Mouse (Mus musculus) Patski (cell line): ENCODE results near the gene Crip1. TPM values are rescaled to one million over a fixed set of nuclear protein-coding genes. Genes with fewer than 3 reads are reported as not detected.

ENCODE experiments used
- ATAC-seq: fragments of 100-300 bp; one replicate; pipeline ENCODE4 v1.8.0; 2021
- CTCF ChIA-PET: fragments of 350-600 bp; sonication (Branson Sonifier 250); formaldehyde crosslinking; loops from one replicate; lab custom pipeline; 2022; ENCODE audit warnings: inconsistent platforms; lab: Charles Lee
- POLR2A ChIA-PET: fragments of 350-600 bp; sonication (Branson Sonifier 250); formaldehyde crosslinking; loops from one replicate; lab custom pipeline; 2022; ENCODE audit warnings: antibody characterized with exemption, inconsistent platforms; lab: Charles Lee
- DNase-seq: peaks from one replicate; pipeline ENCODE4 v3.0.0-alpha.2; 2011; ENCODE audit warnings: low read depth, low spot score
- H3K27me3 ChIP-seq: fragments of 371-371 bp; one replicate; pipeline ENCODE4 v1.5.1; 2021
- CTCF ChIP-seq: fragments of 100-300 bp; IDR thresholded peaks from one replicate; pipeline ENCODE4 v1.5.1; 2021
- in situ Hi-C: fragments of 300-500 bp; cut with MboI; formaldehyde crosslinking; loops from 3 replicates; pipeline ENCODE4 v1.11.1; 2018; ENCODE audit warnings: low pct_unique_long_range_greater_than_20kb, mixed read lengths
- polyA plus RNA-seq: library from polyadenylated mRNA; unstranded; gene quantifications from one replicate; pipeline ENCODE4 v1.2.3, GENCODE M21; 2021

The Crip1 gene
- polyA plus RNA-seq, 1 experiment from 2014 or later, result 0.17 TPM

GRCm38 (mm10) chr12:113103846-113104451 lies 42.2 kb upstream of the Crip1 start:
- ATAC-seq, result no peak

GRCm38 (mm10) chr12:113106386-113106785 lies 39.7 kb upstream of the Crip1 start:
- in situ Hi-C loops, result no loop called here
- TF ChIP-seq CTCF, result no peak
- H3K27me3 ChIP-seq, result no peaks in the 10 kb centered on the region
- ChIA-PET POLR2A (interaction anchor here (1.4 kb wide), 1 partner anchor 31 kb away, joined by 5 read pairs; no protein-coding TSS in a partner anchor), CTCF (no interaction called here)
- peak; percentile 63 for ATAC-seq
- no peak for DNase-seq

More at GRCm38 (mm10) chr12:113103846-113104451, 42.2 kb upstream of the Crip1 start:
- in situ Hi-C loops, result no loop called here
- no peak for TF ChIP-seq CTCF
- no peak for DNase-seq
- POLR2A ChIA-PET, result no interaction called here
- CTCF ChIA-PET, result no interaction called here
- H3K27me3 ChIP-seq, result no peaks in the 10 kb centered on the region

DNA sequence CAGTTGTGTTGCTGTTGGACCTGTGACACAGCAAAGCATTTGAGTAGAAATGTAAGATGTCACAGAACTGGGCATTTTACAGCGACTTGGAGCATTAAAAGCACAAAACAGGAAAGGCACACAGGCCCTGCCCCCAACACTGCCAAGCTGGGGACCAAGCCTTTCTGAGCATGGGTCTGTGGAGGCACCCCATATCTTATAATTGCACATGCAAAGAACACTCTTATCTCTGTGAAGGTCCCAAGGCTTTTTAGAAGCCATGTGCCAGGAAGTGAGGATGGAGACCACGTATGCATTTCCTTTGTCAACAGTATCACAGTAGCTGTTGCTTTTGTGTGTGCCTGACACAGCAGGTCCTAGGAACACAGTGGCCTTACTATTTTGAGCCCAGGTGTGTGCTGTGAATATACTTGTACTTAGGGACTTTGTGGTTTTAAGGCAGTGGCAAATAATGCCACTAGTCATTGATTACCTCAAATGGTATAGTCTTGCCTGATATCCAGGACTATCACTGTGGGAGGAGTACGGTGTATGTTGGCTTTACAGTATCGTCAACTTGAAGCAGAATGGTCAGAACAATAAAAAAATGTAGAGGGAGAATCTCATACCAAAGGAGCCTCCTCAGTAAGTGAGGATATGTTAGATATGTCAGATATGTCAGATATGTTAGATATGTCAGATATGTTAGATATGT lies 38.5 kb upstream of the Crip1 start:
- in situ Hi-C loops, result no loop called here
- H3K27me3 ChIP-seq, result no peaks in the 10 kb centered on the region
- DNase-seq, result no peak
- ATAC-seq, result no peak
- POLR2A ChIA-PET, result interaction anchor here (1.4 kb wide), 1 partner anchor 30 kb away, joined by 5 read pairs; no protein-coding TSS in a partner anchor
- TF ChIP-seq CTCF, result no peak
- CTCF ChIA-PET, result interaction anchor here (1.2 kb wide), 1 partner anchor 103 kb away, joined by 4 read pairs; no protein-coding TSS in a partner anchor

DNA sequence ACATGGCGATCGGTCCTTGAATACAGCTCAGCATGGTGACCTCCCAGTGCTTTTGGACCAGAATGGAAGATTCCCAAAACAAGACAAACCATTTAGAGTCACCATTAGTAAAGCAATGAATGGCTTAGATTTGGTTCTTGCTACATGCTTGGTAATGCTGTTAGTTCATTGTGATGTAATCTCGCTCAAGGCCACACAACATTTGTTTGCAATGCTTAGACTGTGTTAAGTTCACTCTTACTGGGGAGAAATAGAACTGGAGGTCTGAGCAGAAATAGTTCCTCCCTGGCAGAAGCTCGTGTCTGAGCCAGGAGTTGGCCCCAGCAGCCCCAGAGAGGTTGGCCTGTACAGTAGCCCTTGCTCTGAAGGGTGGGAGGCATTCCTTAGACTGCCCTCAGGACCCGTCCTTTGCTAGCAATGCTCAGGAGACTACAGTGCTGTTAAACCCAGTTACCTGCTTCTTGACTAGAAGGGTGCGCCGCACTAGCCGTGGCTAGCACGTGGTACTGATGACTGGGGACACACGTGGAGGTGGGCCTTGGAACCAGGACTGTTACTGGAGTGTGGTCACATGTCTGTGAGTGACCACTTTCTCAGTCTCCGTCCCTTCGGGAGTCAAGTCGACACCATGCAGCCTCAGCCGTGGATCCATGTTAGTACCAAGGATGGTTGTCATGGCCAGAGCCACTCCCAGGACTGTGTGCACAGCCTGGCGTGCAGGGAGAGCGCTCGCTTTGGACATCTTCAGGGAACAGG lies 37.4 kb upstream of the Crip1 start:
- ATAC-seq, result no peak
- CTCF ChIA-PET, result no interaction called here

DNA sequence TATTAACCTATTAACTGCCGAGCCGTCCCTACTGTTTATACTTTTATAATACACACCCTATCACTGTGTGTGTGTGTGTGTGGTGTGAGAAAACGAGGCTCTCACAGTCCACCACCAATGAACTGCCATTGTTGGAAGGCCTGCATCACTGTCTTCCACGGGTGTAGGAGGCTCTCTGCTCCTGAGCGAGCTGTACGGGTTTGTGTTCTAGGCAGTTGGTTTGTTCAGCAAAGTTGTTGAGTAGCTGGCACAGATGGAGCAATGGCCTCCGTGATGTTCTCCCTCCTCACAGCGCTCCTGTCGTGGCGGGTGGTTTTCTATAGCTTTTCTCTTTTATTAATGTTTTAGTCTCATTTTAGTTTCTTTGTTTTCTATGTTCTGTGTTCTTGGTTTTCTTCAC lies 36.3 kb upstream of the Crip1 start:
- CTCF ChIA-PET, result no interaction called here
- no peaks in the 10 kb centered on the region for H3K27me3 ChIP-seq
- POLR2A ChIA-PET, result no interaction called here
- ATAC-seq (no peak), DNase-seq (no peak)
- no peak for TF ChIP-seq CTCF
- in situ Hi-C loops, result no loop called here

More for the DNA sequence above, 37.4 kb upstream of the Crip1 start:
- POLR2A ChIA-PET, result no interaction called here
- no peak for DNase-seq
- in situ Hi-C loops, result no loop called here
- H3K27me3 ChIP-seq, result no peaks in the 10 kb centered on the region
- no peak for TF ChIP-seq CTCF

DNA sequence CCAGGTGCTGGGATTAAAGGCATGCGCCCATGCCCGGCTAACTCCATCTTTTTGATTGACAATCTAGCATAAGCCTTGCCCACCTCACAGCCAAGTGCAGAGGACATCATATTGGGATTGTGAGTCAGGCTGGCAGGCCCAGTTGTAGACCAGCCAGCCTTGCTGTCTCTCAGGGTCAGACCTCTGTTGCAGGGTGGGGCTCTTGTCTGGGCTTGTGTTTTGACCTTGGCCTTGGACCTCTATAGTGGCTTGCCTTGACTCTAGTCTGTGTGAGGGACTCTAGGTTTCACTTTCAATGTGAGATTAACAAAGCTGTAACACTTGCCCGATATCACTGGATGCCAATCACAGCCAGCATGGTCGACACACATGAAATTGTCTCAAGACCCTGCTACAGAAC lies 32.0 kb upstream of the Crip1 start:
- ChIA-PET CTCF (no interaction called here), POLR2A (no interaction called here)
- DNase-seq (no peak), ATAC-seq (no peak)
- H3K27me3 ChIP-seq, result no peaks in the 10 kb centered on the region
- in situ Hi-C loops, result no loop called here
- no peak for TF ChIP-seq CTCF

GRCm38 (mm10) chr12:113114856-113115538 lies 31.1 kb upstream of the Crip1 start:
- no peak for TF ChIP-seq CTCF
- in situ Hi-C loops, result no loop called here
- DNase-seq (no peak), ATAC-seq (no peak)
- H3K27me3 ChIP-seq, result no peaks in the 10 kb centered on the region
- POLR2A ChIA-PET, result no interaction called here
- CTCF ChIA-PET, result no interaction called here

DNA sequence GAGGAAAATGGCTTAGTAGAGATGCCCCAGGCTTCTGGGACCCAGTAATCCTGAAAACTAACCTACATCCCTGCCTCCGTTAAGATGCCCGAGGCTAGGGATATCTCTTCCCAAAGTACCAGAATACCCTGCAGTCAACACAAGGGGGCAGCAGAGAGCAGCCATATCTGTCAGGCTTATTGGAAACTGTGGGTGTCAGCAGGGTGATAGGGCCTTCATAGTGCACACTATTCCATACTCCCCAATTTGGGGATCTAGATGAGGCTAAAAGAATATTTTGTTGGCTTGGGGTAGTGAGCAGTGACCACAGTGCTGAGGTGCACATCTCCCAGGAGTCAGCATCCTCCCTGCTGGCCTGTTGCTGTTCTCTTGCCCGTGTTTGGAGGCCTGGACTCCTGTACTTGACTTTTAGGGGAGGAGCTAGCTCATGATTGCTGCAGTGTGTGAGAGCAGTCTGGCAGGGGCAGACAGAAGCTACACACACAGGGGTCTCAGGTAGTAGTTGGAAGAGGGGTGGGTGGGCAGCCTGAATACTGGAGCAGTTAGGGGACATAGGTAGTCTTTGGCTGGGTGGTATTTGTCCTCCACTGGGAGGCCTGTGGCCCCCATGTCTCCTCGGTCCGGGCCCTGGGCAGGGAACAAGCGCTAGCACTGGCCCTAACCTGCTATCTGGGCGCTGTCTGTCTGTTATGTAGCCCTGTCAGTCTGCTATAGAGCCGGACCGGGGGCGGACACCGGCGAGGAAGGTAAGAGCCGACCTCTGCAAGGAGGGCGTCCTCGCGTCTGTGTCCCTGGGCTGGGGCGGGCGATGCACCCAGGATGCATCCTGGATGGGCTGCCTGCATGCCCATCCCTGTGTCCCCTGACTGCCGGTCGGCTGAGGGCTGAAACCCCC lies 26.4 kb upstream of the Crip1 start:
- TF ChIP-seq CTCF, result no peak

DNA sequence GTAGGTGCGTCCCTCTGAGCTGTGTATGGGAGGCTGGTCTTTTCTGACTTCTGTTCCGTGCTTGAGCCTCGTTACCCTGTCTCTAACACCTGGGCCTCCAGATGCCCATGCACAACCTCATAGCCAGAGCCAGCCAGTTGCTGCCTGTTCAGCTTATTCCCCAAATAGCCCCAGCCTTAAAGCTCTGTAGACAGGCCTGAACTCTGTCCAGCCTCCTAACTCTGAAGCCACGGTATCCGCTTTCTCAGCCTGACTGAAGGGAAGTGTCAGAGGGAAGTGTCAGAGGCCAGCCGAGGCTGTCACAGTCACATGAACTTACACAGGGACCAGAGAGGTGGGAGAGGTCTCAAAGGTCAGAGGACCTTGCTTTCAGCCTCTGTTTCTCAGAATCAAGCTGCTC lies 21.4 kb upstream of the Crip1 start:
- in situ Hi-C loops, result no loop called here
- ChIA-PET POLR2A (interaction anchor here (0.7 kb wide), 1 partner anchor 9 kb away, joined by 3 read pairs; no protein-coding TSS in a partner anchor), CTCF (interaction anchor here (1.4 kb wide), 1 partner anchor 12 kb away, joined by 4 read pairs; no protein-coding TSS in a partner anchor)
- no peaks in the 10 kb centered on the region for H3K27me3 ChIP-seq
- ATAC-seq (no peak), DNase-seq (no peak)
- no peak for TF ChIP-seq CTCF

More for the DNA sequence above, 26.4 kb upstream of the Crip1 start:
- POLR2A ChIA-PET, result no interaction called here
- DNase-seq (no peak), ATAC-seq (peak; percentile 35)
- CTCF ChIA-PET, result interaction anchor here (0.7 to 1.8 kb wide), 6 partner anchors 9 to 36 kb away, joined by 3 to 8 read pairs (median 4); partner anchors contain the start of gene Tedc1
- H3K27me3 ChIP-seq, result no peaks in the 10 kb centered on the region
- in situ Hi-C loops, result no loop called here
